Mouse (Mus musculus) forebrain, embryonic 14.5 days (tissue): Measurements from ENCODE around the gene Slc44a3. TPM values are rescaled to one million over a fixed set of nuclear protein-coding genes. Genes with fewer than 3 reads are reported as not detected.

Experiments used
- ATAC-seq: fragments of 200-750 bp; cut with Nextera tagmentation; 2 replicates; pipeline ENCODE4 v1.8.0; 2017; ENCODE audit warnings: mild to moderate bottlenecking, moderate library complexity
- DNase-seq: peaks from one replicate; pipeline ENCODE4 v3.0.0-alpha.2; 2015; ENCODE audit warnings: low spot score
- H3K27ac ChIP-seq: fragments of 300-500 bp; sonication (generic); 2 replicates; pipeline ENCODE4 v1.5.1; 2014; ENCODE audit warnings: low read depth, mild to moderate bottlenecking, control low read depth, low read length, moderate library complexity
- H3K27me3 ChIP-seq: fragments of 300-500 bp; sonication (generic); replicated peaks from 2 replicates; pipeline ENCODE4 v1.6.1; 2014; ENCODE audit warnings: low read length, control low read depth, mixed read lengths; ENCODE audit not compliant: control insufficient read depth, insufficient read depth
- H3K36me3 ChIP-seq: fragments of 300-500 bp; sonication (generic); 2 replicates; pipeline ENCODE4 v1.6.1; 2014; ENCODE audit warnings: low read length, control low read depth; ENCODE audit not compliant: control insufficient read depth, insufficient read depth
- H3K4me1 ChIP-seq: fragments of 300-500 bp; sonication (generic); 2 replicates; pipeline ENCODE4 v1.6.1; 2014; ENCODE audit warnings: antibody characterized with exemption, low read length, control low read depth; ENCODE audit not compliant: control insufficient read depth, insufficient read depth
- H3K4me2 ChIP-seq: fragments of 300-500 bp; sonication (generic); 2 replicates; pipeline ENCODE4 v1.6.1; 2014; ENCODE audit warnings: mild to moderate bottlenecking, control low read depth, low read length
- H3K4me3 ChIP-seq: fragments of 300-500 bp; sonication (generic); 2 replicates; pipeline ENCODE4 v1.5.1; 2014; ENCODE audit warnings: low read depth, low read length, control low read depth
- H3K9ac ChIP-seq: fragments of 300-500 bp; sonication (generic); 2 replicates; pipeline ENCODE4 v1.6.1; 2014; ENCODE audit warnings: mild to moderate bottlenecking, low read length, control low read depth, moderate library complexity
- H3K9me3 ChIP-seq: fragments of 300-500 bp; sonication (generic); replicated peaks from 2 replicates; pipeline ENCODE4 v1.6.1; 2016; ENCODE audit warnings: low read length, control low read depth, mixed read lengths; ENCODE audit not compliant: control insufficient read depth
- WGBS: fragments of 180-500 bp; shearing (Covaris S2); extraction: QIAGEN DNeasy Blood & Tissue Kit; methylation state at CpG from one replicate; pipeline ENCODE4 v1.1.7; 2014; 5-methylcytosine and 5-hydroxymethylcytosine counted together
- polyA plus RNA-seq: library from polyadenylated mRNA; unstranded; fragments of >200 nt; fragmentation: Nextera tagmentation; extraction: Ambion mirVana; gene quantifications from 2 replicates; pipeline ENCODE4 v1.2.1, GENCODE M21; 2014

The Slc44a3 gene
- polyA plus RNA-seq, 1 experiment from 2014 or later: 0.42 TPM

DNA sequence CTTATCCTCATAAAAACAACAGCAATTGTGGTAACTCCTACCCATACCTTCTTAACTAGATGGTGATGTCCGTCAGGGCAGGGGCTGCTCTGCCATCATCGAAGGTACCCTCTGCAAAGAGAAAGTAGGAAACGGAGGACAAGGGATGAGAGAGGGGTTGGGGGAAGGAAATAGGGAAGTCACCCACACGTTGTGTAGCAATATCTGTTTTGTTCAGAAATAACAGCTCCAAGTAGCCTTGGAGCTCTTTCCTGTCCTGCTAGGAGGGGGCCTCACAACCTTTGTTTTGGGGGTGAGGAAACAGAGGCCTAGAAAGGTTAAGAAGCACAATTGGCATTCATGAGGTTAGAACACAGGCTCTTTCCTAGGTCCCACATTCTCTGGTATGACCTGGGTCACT, 39.3 kb upstream of the Slc44a3 start:
- Histone ChIP-seq H3K4me1 (0 out of 2 replicates have a peak, but pooled peaks cover 2% of the 10 kb centered on the region), H3K4me3 (no peak overlapping the region), H3K27me3 (no peaks in the 10 kb centered on the region), H3K36me3 (no peaks in the 10 kb centered on the region), H3K9ac (no peak overlapping the region), H3K27ac (no peak overlapping the region), H3K4me2 (no peak overlapping the region), H3K9me3 (no peaks in the 10 kb centered on the region)
- 93% methylated on average over 4 of the region's 4 CpGs for WGBS
- no peak for DNase-seq
- no peak for ATAC-seq

DNA sequence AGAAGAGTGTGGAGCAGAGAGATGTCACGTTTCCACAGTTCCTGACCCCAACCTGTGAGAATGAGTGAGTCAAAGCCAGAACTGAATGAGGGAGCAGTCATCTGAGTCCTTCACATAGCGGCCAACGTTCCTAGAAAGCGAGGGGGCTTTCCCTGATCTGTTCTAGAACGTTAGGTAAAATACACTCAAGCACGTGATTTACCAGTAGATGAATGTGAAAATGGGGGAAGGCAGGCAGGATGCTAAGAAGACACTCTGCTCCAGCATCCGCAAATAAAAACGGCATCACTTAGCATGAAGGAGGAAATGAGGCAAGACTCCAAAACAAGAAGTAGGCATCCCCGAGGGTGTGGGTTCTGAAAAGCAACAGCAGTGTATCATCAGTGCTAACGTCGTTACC, 38.4 kb upstream of the Slc44a3 start:
- Histone ChIP-seq H3K27me3 (no peaks in the 10 kb centered on the region), H3K9me3 (no peaks in the 10 kb centered on the region), H3K4me2 (no peak overlapping the region), H3K4me1 (no peaks in the 10 kb centered on the region), H3K36me3 (no peaks in the 10 kb centered on the region), H3K27ac (no peak overlapping the region), H3K9ac (no peak overlapping the region), H3K4me3 (no peak overlapping the region)
- WGBS: 91% methylated on average over 11 of the region's 11 CpGs
- DNase-seq (no peak), ATAC-seq (no peak)

DNA sequence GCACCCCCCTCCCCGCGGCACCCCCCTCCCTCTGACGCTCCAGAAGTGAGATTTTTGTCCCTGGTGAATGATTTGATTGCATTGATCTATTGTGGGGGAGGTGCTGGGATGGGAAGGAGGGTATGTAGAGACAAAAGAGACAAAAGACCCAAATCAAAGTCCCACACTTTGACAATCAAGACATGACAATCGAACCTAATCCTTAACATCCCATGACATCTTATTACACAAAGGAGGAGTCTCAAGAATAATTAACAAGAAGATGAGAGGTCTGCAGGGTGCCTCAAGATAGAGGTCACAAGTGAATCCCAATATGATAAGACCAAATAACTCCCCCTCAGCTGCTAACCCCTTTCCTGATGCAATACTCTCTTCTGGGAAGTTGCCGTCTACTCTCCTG, 37.6 kb upstream of the Slc44a3 start:
- H3K27ac ChIP-seq: no peak overlapping the region
- H3K9me3 ChIP-seq: no peaks in the 10 kb centered on the region
- no peaks in the 10 kb centered on the region for H3K36me3 ChIP-seq
- ATAC-seq: no peak
- no peaks in the 10 kb centered on the region for H3K27me3 ChIP-seq
- DNase-seq: no peak
- no peak overlapping the region for H3K9ac ChIP-seq
- no peak overlapping the region for H3K4me2 ChIP-seq
- H3K4me1 ChIP-seq: no peaks in the 10 kb centered on the region
- 56% methylated on average over 5 of the region's 5 CpGs for WGBS
- no peak overlapping the region for H3K4me3 ChIP-seq

DNA sequence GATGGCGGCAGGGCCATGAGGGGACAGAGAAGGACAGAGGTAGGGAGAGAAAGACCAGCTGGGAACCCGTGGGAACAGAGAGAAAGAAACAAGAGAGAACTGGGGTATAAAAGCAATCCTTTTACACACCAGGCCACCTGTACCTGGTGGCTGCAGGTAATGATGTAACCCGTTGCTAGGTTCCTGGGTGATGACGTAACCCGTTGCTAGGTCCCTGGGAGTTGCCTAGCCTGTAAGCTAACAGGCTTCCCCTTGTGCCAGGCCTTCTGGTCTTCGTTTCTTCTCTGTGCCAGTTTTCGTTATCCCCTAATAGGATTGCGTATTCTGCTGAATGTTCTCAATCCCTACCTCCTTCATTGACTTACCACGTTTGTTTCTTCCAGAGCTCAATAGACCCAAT, 36.8 kb upstream of the Slc44a3 start:
- Histone ChIP-seq H3K9me3 (no peaks in the 10 kb centered on the region), H3K9ac (no peak overlapping the region), H3K4me1 (no peaks in the 10 kb centered on the region), H3K27ac (no peak overlapping the region), H3K4me2 (no peak overlapping the region), H3K36me3 (no peaks in the 10 kb centered on the region), H3K27me3 (no peaks in the 10 kb centered on the region), H3K4me3 (no peak overlapping the region)
- ATAC-seq: no peak
- no peak for DNase-seq
- WGBS: 84% methylated on average over 9 of the region's 9 CpGs

DNA sequence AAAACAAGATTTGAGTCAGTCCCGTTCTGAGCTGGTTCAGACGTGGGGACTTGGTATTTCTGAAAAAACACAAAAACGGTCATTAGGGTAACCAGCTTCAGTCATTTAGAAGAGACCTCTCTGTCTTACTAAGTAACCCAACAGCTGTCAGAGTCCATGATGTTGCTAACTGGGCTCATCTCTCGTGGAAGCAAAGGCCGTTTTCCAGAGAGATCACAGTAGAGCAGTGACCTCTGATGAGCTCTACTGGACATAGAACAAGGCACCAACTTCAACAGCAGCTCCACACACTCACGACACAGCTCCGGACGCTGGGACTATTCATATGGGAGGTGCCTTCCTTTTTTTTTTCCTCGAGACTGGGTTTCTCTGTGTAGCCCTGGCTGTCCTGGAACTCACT, 35.7 kb upstream of the Slc44a3 start:
- no peak for ATAC-seq
- WGBS: 91% methylated on average over 9 of the region's 9 CpGs

DNA sequence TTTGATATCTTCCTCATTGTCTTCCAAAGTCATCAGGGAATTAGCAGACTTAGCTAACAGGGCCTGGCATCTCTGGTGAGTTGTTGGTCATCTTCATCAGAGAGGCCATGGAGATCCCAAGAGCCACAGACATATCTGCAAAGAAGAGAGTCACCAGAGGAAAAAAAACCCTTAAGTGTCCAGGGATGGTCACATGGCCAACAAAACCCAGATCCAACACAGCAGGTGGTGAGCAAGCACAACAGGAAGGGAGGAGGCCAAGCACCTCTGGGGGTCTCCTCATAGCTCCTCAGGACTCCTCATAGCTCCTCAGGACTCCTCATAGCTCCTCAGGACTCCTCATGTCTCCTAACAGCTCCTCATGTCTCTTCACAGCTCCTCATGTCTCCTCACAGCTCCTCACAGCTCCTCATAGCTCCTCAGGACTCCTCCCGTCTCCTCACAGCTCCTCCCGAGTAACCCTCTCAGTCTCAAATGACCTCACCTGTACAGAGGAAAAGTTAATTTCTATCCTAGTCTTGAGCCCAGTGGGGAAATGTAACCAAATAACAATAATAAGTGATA, 35.2 kb upstream of the Slc44a3 start:
- no peak overlapping the region for H3K9ac ChIP-seq
- ATAC-seq (no peak), DNase-seq (no peak)
- no peaks in the 10 kb centered on the region for H3K36me3 ChIP-seq
- H3K9me3 ChIP-seq: no peaks in the 10 kb centered on the region
- no peaks in the 10 kb centered on the region for H3K27me3 ChIP-seq
- no peak overlapping the region for H3K4me3 ChIP-seq
- H3K4me1 ChIP-seq: no peaks in the 10 kb centered on the region
- H3K4me2 ChIP-seq: no peak overlapping the region
- 90% methylated on average over 2 of the region's 2 CpGs for WGBS
- H3K27ac ChIP-seq: no peak overlapping the region

More for the DNA sequence above, 35.7 kb upstream of the Slc44a3 start:
- H3K27me3 ChIP-seq: no peaks in the 10 kb centered on the region
- H3K27ac ChIP-seq: no peak overlapping the region
- H3K4me3 ChIP-seq: no peak overlapping the region
- no peak overlapping the region for H3K9ac ChIP-seq
- H3K4me2 ChIP-seq: no peak overlapping the region
- no peak for DNase-seq
- no peaks in the 10 kb centered on the region for H3K9me3 ChIP-seq
- no peaks in the 10 kb centered on the region for H3K36me3 ChIP-seq
- H3K4me1 ChIP-seq: no peaks in the 10 kb centered on the region

DNA sequence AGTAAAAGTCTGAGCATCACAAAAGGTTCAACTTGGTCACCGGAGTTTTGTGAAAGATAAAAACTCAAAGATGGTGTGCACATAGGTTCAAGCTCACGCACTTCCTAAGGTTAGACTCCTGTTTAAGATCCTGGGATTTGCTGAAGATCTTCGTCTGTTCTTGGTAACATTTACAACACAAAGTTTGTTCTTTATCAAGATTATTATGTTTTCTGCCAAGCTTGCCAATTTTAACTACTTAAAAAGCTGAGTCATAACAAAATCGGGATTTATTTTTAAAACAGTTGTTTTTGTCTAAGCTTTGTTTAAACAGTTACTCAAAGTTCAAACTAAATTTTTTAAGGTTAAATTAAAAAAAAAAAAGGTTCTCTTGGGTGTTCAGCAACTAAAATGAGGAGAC, 34.7 kb upstream of the Slc44a3 start:
- H3K9me3 ChIP-seq: no peaks in the 10 kb centered on the region
- H3K9ac ChIP-seq: no peak overlapping the region
- no peak for ATAC-seq
- no peak for DNase-seq
- H3K27ac ChIP-seq: no peak overlapping the region
- no peaks in the 10 kb centered on the region for H3K4me1 ChIP-seq
- H3K36me3 ChIP-seq: no peaks in the 10 kb centered on the region
- H3K27me3 ChIP-seq: no peaks in the 10 kb centered on the region
- no peak overlapping the region for H3K4me3 ChIP-seq
- no peak overlapping the region for H3K4me2 ChIP-seq
- 92% methylated on average over 4 of the region's 4 CpGs for WGBS

DNA sequence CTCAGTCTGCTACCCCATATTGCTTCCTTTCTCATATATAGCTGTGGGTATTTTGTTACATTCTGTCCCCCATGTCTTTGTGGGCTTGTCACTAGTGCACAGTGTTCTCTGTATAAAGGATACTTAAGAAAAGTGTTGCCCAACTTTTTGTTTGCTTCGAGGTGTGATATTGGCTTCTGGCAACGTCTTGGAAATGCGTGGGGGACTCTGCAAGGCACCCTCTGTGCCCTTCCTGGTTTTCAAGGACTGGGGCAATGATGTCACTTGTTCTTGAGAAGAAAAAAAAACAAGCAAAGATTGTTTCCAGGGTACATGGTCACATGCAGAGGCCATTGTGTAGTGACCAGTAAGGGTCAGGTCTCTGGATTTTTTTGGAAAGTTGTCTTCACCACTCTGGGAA, 29.6 kb upstream of the Slc44a3 start:
- no peak overlapping the region for H3K4me2 ChIP-seq
- H3K4me3 ChIP-seq: no peak overlapping the region
- DNase-seq (no peak), ATAC-seq (no peak)
- no peaks in the 10 kb centered on the region for H3K4me1 ChIP-seq
- H3K36me3 ChIP-seq: no peaks in the 10 kb centered on the region
- no peaks in the 10 kb centered on the region for H3K27me3 ChIP-seq
- WGBS: 85% methylated on average over 3 of the region's 3 CpGs
- H3K27ac ChIP-seq: no peak overlapping the region
- H3K9ac ChIP-seq: no peak overlapping the region
- no peaks in the 10 kb centered on the region for H3K9me3 ChIP-seq

DNA sequence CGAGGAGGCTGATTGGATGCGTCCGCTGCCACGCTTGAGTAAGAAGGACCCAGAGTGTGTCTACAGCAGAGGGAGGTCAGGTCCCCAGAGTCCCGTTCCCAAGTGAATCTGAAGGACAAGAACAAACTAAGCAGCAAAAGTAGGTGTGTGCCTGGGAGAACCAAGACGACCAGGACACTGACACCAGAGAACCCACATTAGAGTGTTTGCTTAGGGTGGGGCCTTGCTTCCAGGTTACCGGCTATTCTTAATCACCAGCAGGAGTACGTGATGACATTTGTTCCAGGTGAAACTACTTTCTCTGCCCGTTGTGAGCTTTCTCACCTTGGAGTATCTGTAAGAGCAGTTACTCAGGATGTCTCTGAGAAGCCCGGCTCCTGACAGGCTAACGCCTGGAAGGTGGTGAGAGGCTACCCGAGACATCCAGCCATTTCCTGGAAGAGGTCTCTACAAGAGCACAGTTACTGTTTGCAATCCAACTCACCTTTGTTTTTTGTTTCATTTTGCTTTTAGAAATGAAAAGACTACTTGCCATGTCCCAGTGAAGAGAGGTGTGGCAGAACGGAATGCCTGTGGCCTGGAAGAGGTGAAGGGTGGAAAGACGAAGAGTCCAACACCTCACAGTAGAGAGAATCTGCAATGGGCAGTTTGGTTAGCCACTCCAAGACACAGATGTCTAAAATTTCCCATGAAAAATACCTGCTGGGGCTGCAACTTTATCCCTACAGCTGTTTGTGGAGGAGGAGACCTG, 28.1 kb upstream of the Slc44a3 start:
- Histone ChIP-seq H3K9me3 (no peaks in the 10 kb centered on the region), H3K9ac (no peak overlapping the region), H3K4me1 (no peaks in the 10 kb centered on the region), H3K36me3 (no peaks in the 10 kb centered on the region), H3K27ac (no peak overlapping the region), H3K4me2 (no peak overlapping the region), H3K27me3 (no peaks in the 10 kb centered on the region), H3K4me3 (no peak overlapping the region)
- ATAC-seq (no peak), DNase-seq (no peak)
- 93% methylated on average over 14 of the region's 14 CpGs for WGBS
